Mouse (Mus musculus): ENCODE results near the gene Tlr12.

- TF ChIP-seq CTCF (IDR thresholded peaks at IDR 0.05; ENCODE audit: control insufficient read depth, insufficient read depth, insufficient replicate concordance, low read depth, low read length) = no peak
- no peak for TF ChIP-seq POLR2A (IDR thresholded peaks at IDR 0.05; ENCODE audit: control insufficient read depth, low read depth, low read length)
Observed at GRCm38 (mm10) chr4:128594062-128594461, 24.4 kb downstream of the Tlr12 start.
